Mouse (Mus musculus) kidney, postnatal 36 days (tissue): ENCODE results near the gene Dpm1.

Experiments
- DNase-seq, 2 experiments: peaks; one replicate each; pipeline ENCODE4 v3.0.0; 2021 to 2022; ENCODE audit warnings: mixed read lengths in 2 of 2

Gene Dpm1

GRCm38 (mm10) chr2:168229116-168230025 lies 1.0 kb downstream of the Dpm1 start:
- DNase-seq: peak; percentile 58 to 71

GRCm38 (mm10) chr2:168223326-168223725 lies 7.1 kb downstream of the Dpm1 start:
- no peak for DNase-seq

- peak in 1 of 2 experiments; percentile 36 for DNase-seq
Measured at GRCm38 (mm10) chr2:168213788-168214397, 16.5 kb downstream of the Dpm1 start.

- DNase-seq: no peak
Measured at GRCm38 (mm10) chr2:168207883-168208282, 22.5 kb downstream of the Dpm1 start.

- peak; percentile 95 to 97 for DNase-seq
Measured at GRCm38 (mm10) chr2:168206725-168207644, 23.4 kb downstream of the Dpm1 start, which contains the start of gene Adnp. Gene Adnp, minus strand, starts transcription at chr2:168207112.

- DNase-seq: peak in 1 of 2 experiments; percentile 42
Measured at GRCm38 (mm10) chr2:168205681-168206631, 24.4 kb downstream of the Dpm1 start.

- DNase-seq: peak; percentile 93 to 96
Measured at GRCm38 (mm10) chr2:168205265-168205664, 25.1 kb downstream of the Dpm1 start.

GRCm38 (mm10) chr2:168204476-168204999 lies 25.9 kb downstream of the Dpm1 start:
- DNase-seq: no peak

GRCm38 (mm10) chr2:168200014-168200691 lies 30.2 kb downstream of the Dpm1 start:
- DNase-seq: no peak

- DNase-seq: no peak
Measured at GRCm38 (mm10) chr2:168199476-168199875, 30.9 kb downstream of the Dpm1 start.

- no peak for DNase-seq
Measured at GRCm38 (mm10) chr2:168198421-168198820, 32.0 kb downstream of the Dpm1 start.

- no peak for DNase-seq
Measured at GRCm38 (mm10) chr2:168195721-168196120, 34.7 kb downstream of the Dpm1 start.

GRCm38 (mm10) chr2:168193685-168194084 lies 36.7 kb downstream of the Dpm1 start:
- DNase-seq: no peak

GRCm38 (mm10) chr2:168191856-168192255 lies 38.5 kb downstream of the Dpm1 start:
- DNase-seq: no peak

- DNase-seq: no peak
Measured at GRCm38 (mm10) chr2:168175946-168176345, 54.4 kb downstream of the Dpm1 start.

GRCm38 (mm10) chr2:168170167-168170685 lies 60.2 kb downstream of the Dpm1 start:
- peak; percentile 85 to 88 for DNase-seq

GRCm38 (mm10) chr2:168169800-168170113 lies 60.6 kb downstream of the Dpm1 start:
- no peak for DNase-seq

- DNase-seq: peak; percentile 62 to 68
Measured at GRCm38 (mm10) chr2:168168892-168169799, 61.2 kb downstream of the Dpm1 start.

GRCm38 (mm10) chr2:168167781-168168180 lies 62.6 kb downstream of the Dpm1 start:
- DNase-seq: no peak
